Mouse (Mus musculus): ENCODE results near the gene Rab7. TPM values are rescaled to one million over a fixed set of nuclear protein-coding genes. Genes with fewer than 3 reads are reported as not detected.

Gene Rab7
- 43.8 and 78.5 TPM in 2 replicates for polyA plus RNA-seq (2012; rRNA removed)

GRCm38 (mm10) chr6:88044577-88045405 lies at the start of gene Rab7:
Rab7 (minus strand) TSS chr6:88045270.
- under 1% methylated on average over 82 of the region's 82 CpGs for WGBS
- TF ChIP-seq POLR2A (IDR thresholded peaks at IDR 0.05; ENCODE audit: low read depth, low read length) = peak; percentile 91
- no peak for TF ChIP-seq CTCF (IDR thresholded peaks at IDR 0.05; ENCODE audit: extremely low read depth, insufficient read length, insufficient replicate concordance, low read depth, low read length)
- peak within 1 kb of the TSS; percentile 69 for H3K27ac ChIP-seq (ENCODE audit: insufficient read depth, low read depth, low read length)

GRCm38 (mm10) chr6:88088971-88089370 lies 43.9 kb upstream of the Rab7 start:
- H3K4me3 ChIP-seq (ENCODE audit: low read depth, low read length) = no peak overlapping the region
- H3K27ac ChIP-seq (ENCODE audit: insufficient read depth, low read depth, low read length) = no peak overlapping the region
- no peaks in the 10 kb centered on the region for H3K27me3 ChIP-seq (ENCODE audit: control insufficient read depth, insufficient read depth, low read length)
- TF ChIP-seq CTCF (IDR thresholded peaks at IDR 0.05; ENCODE audit: extremely low read depth, insufficient read length, insufficient replicate concordance, low read depth, low read length) (no peak), POLR2A (IDR thresholded peaks at IDR 0.05; ENCODE audit: low read depth, low read length) (no peak)
- peaks cover 39% of the 10 kb centered on the region for H3K36me3 ChIP-seq (ENCODE audit: control insufficient read depth, insufficient read depth, low read length)
- WGBS = 73% methylated on average over 1 of the region's 1 CpGs
- H3K4me1 ChIP-seq (ENCODE audit: control insufficient read depth, insufficient read depth, insufficient read length, low read length) = peaks cover 2% of the 10 kb centered on the region; the same call in 1 of the 2 replicates

More at GRCm38 (mm10) chr6:88044577-88045405, at the start of gene Rab7:
- H3K4me3 ChIP-seq (ENCODE audit: low read depth, low read length) = peak within 1 kb of the TSS; percentile 85
- no peaks in the 10 kb centered on the region for H3K36me3 ChIP-seq (ENCODE audit: control insufficient read depth, insufficient read depth, low read length)
- peaks cover 18% of the 10 kb centered on the region for H3K4me1 ChIP-seq (ENCODE audit: control insufficient read depth, insufficient read depth, insufficient read length, low read length)
- H3K27me3 ChIP-seq (ENCODE audit: control insufficient read depth, insufficient read depth, low read length) = no peaks in the 10 kb centered on the region

- WGBS = under 1% methylated on average over 71 of the region's 71 CpGs
- Histone ChIP-seq H3K27ac (ENCODE audit: insufficient read depth, low read depth, low read length) (peak within 1 kb of the TSS; percentile 58), H3K4me3 (ENCODE audit: low read depth, low read length) (peak within 1 kb of the TSS; percentile 80)
Observed at GRCm38 (mm10) chr6:88084278-88085151, 39.4 kb upstream of the Rab7 start, which contains the start of gene Rpn1. Rpn1 (plus strand) TSS chr6:88084482.

GRCm38 (mm10) chr6:88083672-88084071 lies 38.6 kb upstream of the Rab7 start:
- 65% methylated on average over 3 of the region's 3 CpGs for WGBS
- peak overlapping the region; percentile 12; the same call in 1 of the 2 replicates for H3K27ac ChIP-seq (ENCODE audit: insufficient read depth, low read depth, low read length)
- H3K4me3 ChIP-seq (ENCODE audit: low read depth, low read length) = no peak overlapping the region
- no peaks in the 10 kb centered on the region for H3K27me3 ChIP-seq (ENCODE audit: control insufficient read depth, insufficient read depth, low read length)
- TF ChIP-seq CTCF (IDR thresholded peaks at IDR 0.05; ENCODE audit: extremely low read depth, insufficient read length, insufficient replicate concordance, low read depth, low read length) (no peak), POLR2A (IDR thresholded peaks at IDR 0.05; ENCODE audit: low read depth, low read length) (no peak)
- H3K36me3 ChIP-seq (ENCODE audit: control insufficient read depth, insufficient read depth, low read length) = peaks cover 3% of the 10 kb centered on the region; the same call in 1 of the 2 replicates
- H3K4me1 ChIP-seq (ENCODE audit: control insufficient read depth, insufficient read depth, insufficient read length, low read length) = peaks cover 5% of the 10 kb centered on the region; the same call in 1 of the 2 replicates

More at GRCm38 (mm10) chr6:88084278-88085151, 39.4 kb upstream of the Rab7 start, which contains the start of gene Rpn1:
- Histone ChIP-seq H3K36me3 (ENCODE audit: control insufficient read depth, insufficient read depth, low read length) (peaks cover 5% of the 10 kb centered on the region; the same call in 1 of the 2 replicates), H3K27me3 (ENCODE audit: control insufficient read depth, insufficient read depth, low read length) (no peaks in the 10 kb centered on the region), H3K4me1 (ENCODE audit: control insufficient read depth, insufficient read depth, insufficient read length, low read length) (peaks cover 5% of the 10 kb centered on the region; the same call in 1 of the 2 replicates)
- TF ChIP-seq POLR2A (IDR thresholded peaks at IDR 0.05; ENCODE audit: low read depth, low read length) = peak; percentile 80
- no peak for TF ChIP-seq CTCF (IDR thresholded peaks at IDR 0.05; ENCODE audit: extremely low read depth, insufficient read length, insufficient replicate concordance, low read depth, low read length)

- no peaks in the 10 kb centered on the region for H3K27me3 ChIP-seq (ENCODE audit: control insufficient read depth, insufficient read depth, low read length)
- no peaks in the 10 kb centered on the region for H3K36me3 ChIP-seq (ENCODE audit: control insufficient read depth, insufficient read depth, low read length)
- H3K4me3 ChIP-seq (ENCODE audit: low read depth, low read length) = no peak overlapping the region
- H3K27ac ChIP-seq (ENCODE audit: insufficient read depth, low read depth, low read length) = no peak overlapping the region
- no peak for TF ChIP-seq POLR2A (IDR thresholded peaks at IDR 0.05; ENCODE audit: low read depth, low read length)
- no peak for TF ChIP-seq CTCF (IDR thresholded peaks at IDR 0.05; ENCODE audit: extremely low read depth, insufficient read length, insufficient replicate concordance, low read depth, low read length)
- WGBS = 95% methylated on average over 7 of the region's 7 CpGs
- H3K4me1 ChIP-seq (ENCODE audit: control insufficient read depth, insufficient read depth, insufficient read length, low read length) = peaks cover 5% of the 10 kb centered on the region; the same call in 1 of the 2 replicates
Observed at GRCm38 (mm10) chr6:88083095-88083494, 38.0 kb upstream of the Rab7 start.

- Histone ChIP-seq H3K27me3 (ENCODE audit: control insufficient read depth, insufficient read depth, low read length) (no peaks in the 10 kb centered on the region), H3K4me3 (ENCODE audit: low read depth, low read length) (no peak overlapping the region), H3K4me1 (ENCODE audit: control insufficient read depth, insufficient read depth, insufficient read length, low read length) (0 out of 2 replicates have a peak, but pooled peaks cover 2% of the 10 kb centered on the region), H3K36me3 (ENCODE audit: control insufficient read depth, insufficient read depth, low read length) (no peaks in the 10 kb centered on the region), H3K27ac (ENCODE audit: insufficient read depth, low read depth, low read length) (no peak overlapping the region)
- 89% methylated on average over 1 of the region's 1 CpGs for WGBS
- no peak for TF ChIP-seq POLR2A (IDR thresholded peaks at IDR 0.05; ENCODE audit: low read depth, low read length)
- no peak for TF ChIP-seq CTCF (IDR thresholded peaks at IDR 0.05; ENCODE audit: extremely low read depth, insufficient read length, insufficient replicate concordance, low read depth, low read length)
Observed at GRCm38 (mm10) chr6:88075960-88076517, 31.0 kb upstream of the Rab7 start.
